Mouse (Mus musculus): Measurements from ENCODE around the gene Fstl1. TPM values are rescaled to one million over a fixed set of nuclear protein-coding genes. Genes with fewer than 3 reads are reported as not detected.
A peak's percentile ranks its signal among the peaks of the same experiment; 100 is the strongest.

The Fstl1 gene
- total RNA-seq, 2 experiments from 2014 or later: 59.3 to 87.0 TPM

- no peak for DNase-seq
These were observed 41.3 kb downstream of the Fstl1 start for GRCm38 (mm10) chr16:37817986-37818385.

- no peak for DNase-seq
These were observed 47.3 kb downstream of the Fstl1 start for GRCm38 (mm10) chr16:37823949-37824348.

- DNase-seq: no peak
These were observed 48.3 kb downstream of the Fstl1 start for GRCm38 (mm10) chr16:37824778-37825505.

- DNase-seq: no peak
These were observed 49.6 kb downstream of the Fstl1 start for GRCm38 (mm10) chr16:37826286-37826685.

- DNase-seq: no peak
These were observed 54.4 kb downstream of the Fstl1 start for GRCm38 (mm10) chr16:37831041-37831440.

GRCm38 (mm10) chr16:37837571-37837970 is 60.9 kb downstream of the Fstl1 start:
- DNase-seq: no peak

GRCm38 (mm10) chr16:37842439-37842838 is 65.8 kb downstream of the Fstl1 start:
- no peak for DNase-seq

- DNase-seq: no peak
These were observed 67.1 kb downstream of the Fstl1 start for GRCm38 (mm10) chr16:37843740-37844139.

- peak; percentile 24 to 61 for DNase-seq
These were observed 68.7 kb downstream of the Fstl1 start for GRCm38 (mm10) chr16:37845202-37845925.

GRCm38 (mm10) chr16:37847081-37847480 is 70.4 kb downstream of the Fstl1 start:
- no peak for DNase-seq

- peak in 1 of 2 experiments; percentile 45 for DNase-seq
These were observed 74.7 kb downstream of the Fstl1 start for GRCm38 (mm10) chr16:37851366-37851765.

- DNase-seq: peak; percentile 50 to 52
These were observed 76.6 kb downstream of the Fstl1 start for GRCm38 (mm10) chr16:37853279-37853678.

GRCm38 (mm10) chr16:37854054-37854453 is 77.4 kb downstream of the Fstl1 start:
- no peak for DNase-seq

- no peak for DNase-seq
These were observed 77.9 kb downstream of the Fstl1 start for GRCm38 (mm10) chr16:37854593-37854992.

- DNase-seq: no peak
These were observed 78.9 kb downstream of the Fstl1 start for GRCm38 (mm10) chr16:37855583-37855982.

- DNase-seq: peak in 1 of 2 experiments; percentile 33
These were observed 79.7 kb downstream of the Fstl1 start for GRCm38 (mm10) chr16:37856327-37856726.

- DNase-seq: no peak
These were observed 80.8 kb downstream of the Fstl1 start for GRCm38 (mm10) chr16:37857495-37857894.

GRCm38 (mm10) chr16:37860213-37860612 is 83.5 kb downstream of the Fstl1 start:
- no peak for DNase-seq

GRCm38 (mm10) chr16:37861029-37861428 is 84.4 kb downstream of the Fstl1 start, which contains the start of gene Gm36028:
Gm36028 (minus strand) TSS chr16:37861146.
- no peak for DNase-seq

- DNase-seq: no peak
These were observed 87.2 kb downstream of the Fstl1 start for GRCm38 (mm10) chr16:37863876-37864275.

- no peak for DNase-seq
These were observed 89.2 kb downstream of the Fstl1 start for GRCm38 (mm10) chr16:37865841-37866240.

GRCm38 (mm10) chr16:37867791-37868505 is 91.3 kb downstream of the Fstl1 start, which contains the start of gene Lrrc58:
Lrrc58 (plus strand) TSS chr16:37868389.
- DNase-seq: peak; percentile 86 to 93

Data from adrenal gland, postnatal 36 days (tissue).